Mouse (Mus musculus): Measurements from ENCODE around the gene Sspo. TPM values are rescaled to one million over a fixed set of nuclear protein-coding genes. Genes with fewer than 3 reads are reported as not detected.

Sspo gene
- polyA plus RNA-seq, 1 experiment = 2.2 TPM

GRCm38 (mm10) chr6:48537105-48537954 lies 89.3 kb downstream of the Sspo start, which contains the start of gene Atp6v0e2:
Atp6v0e2 (plus strand) TSS chr6:48537615.
- peak; percentile 84 to 94 for DNase-seq (ENCODE audit: extremely low spot score in 1 of 2, low spot score in 1 of 2)

- DNase-seq (ENCODE audit: extremely low spot score in 1 of 2, low spot score in 1 of 2) = peak; percentile 73 to 89
Observed at GRCm38 (mm10) chr6:48538841-48539737, 91.1 kb downstream of the Sspo start.

DNA sequence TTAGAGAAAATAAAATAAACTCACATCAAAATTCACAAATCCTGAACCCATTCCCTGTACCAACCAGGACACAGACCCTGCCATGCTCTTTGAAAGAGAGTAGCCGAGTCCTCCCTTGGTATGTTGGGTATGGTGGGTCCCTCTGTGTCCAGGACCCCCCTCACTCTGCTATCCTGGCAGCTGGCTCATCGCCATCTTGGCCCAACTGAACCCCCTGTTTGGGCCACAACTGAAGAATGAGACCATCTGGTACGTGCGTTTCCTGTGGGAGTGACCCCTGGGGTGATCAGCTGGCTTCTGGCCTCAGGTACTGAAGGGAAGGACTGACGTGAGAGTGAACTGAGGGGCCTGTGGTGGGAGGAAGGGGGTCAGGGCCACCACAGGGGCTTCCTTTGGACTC lies 91.8 kb downstream of the Sspo start:
- no peak for DNase-seq (ENCODE audit: extremely low spot score in 1 of 2, low spot score in 1 of 2)

GRCm38 (mm10) chr6:48540721-48541120 lies 92.7 kb downstream of the Sspo start:
- no peak for DNase-seq (ENCODE audit: extremely low spot score in 1 of 2, low spot score in 1 of 2)

DNA sequence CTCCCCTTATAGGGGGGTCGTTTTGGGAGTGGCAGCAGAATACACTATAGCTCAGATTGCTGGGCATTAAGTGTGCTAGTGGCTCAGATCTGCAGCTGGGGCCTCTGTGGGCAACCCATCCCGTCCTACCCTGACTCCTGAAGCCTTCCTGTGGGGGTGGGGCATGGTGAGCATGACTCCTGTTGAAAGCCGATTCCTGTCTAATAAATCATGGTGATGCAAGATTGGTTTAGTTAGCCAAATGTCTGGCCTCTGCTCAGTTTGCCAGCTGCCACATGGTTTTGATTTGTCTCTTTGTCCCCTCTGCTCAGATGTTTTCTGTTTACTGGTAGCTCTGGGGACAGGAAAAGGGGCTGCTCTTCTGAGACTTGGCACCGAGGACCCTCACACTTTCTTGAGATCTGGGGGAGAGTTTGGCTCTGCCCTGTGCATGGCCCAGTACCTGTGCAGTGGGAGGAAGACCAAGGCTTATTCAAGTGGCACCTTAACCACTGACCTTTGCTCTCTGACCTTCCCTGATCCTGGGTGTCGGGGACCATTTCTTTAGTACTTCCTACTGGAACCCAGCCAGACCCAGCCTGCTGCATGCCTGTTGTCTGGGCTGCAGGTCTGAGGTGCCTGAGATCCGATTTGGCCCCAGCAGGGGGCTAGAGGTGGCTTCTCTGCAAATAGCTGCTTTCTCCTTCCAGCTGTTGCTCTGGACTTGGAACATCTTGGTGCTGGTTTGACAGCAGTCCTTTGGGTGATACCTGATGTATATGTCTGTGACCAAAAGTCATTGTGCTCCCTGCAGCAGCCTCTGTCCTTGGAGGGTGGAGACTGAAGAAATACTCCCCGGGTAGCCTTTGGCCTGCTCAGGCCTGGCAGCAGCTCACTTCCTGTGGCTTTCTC lies 93.8 kb downstream of the Sspo start:
- DNase-seq (ENCODE audit: extremely low spot score in 1 of 2, low spot score in 1 of 2) = no peak

- DNase-seq (ENCODE audit: extremely low spot score in 1 of 2, low spot score in 1 of 2) = no peak
Observed at GRCm38 (mm10) chr6:48542631-48543030, 94.6 kb downstream of the Sspo start.

DNA sequence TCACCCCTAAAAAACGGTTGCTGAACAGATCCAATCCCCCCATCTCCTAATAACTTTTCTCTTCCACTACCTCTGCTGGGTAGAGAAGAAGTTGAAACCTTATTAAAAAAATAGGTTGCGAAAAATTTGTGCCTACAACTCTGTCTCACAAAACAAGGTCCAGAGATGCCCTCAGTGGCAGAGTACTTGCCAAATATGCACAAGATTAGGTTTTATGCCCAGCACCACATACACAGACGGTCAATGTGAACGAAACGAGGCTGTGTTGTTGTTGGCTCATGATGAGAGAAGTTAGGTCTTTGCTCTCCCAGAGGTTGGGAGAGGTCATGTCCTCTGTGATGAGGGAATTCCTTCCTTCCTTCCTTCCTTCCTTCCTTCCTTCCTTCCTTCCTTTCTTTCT lies 97.2 kb downstream of the Sspo start:
- no peak for DNase-seq (ENCODE audit: extremely low spot score in 1 of 2, low spot score in 1 of 2)

DNA sequence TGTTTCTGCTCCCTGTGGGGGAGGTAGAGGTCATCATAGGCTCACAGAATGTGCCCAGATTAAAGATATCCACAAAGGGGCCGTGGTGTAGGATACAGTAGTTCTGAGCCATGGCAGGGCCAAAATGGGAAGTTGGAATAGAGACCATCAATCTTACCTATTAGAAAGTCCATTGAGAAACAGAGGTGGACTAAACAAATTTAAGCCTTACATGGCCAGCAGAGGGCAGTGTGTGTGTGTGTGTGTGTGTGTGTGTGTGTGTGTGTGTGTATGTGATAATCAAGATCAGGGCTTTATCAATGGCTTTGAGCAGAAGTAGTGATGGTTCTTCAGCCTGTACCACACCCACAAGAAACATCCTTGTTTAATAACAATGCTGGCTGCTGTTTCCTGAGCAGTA lies 98.2 kb downstream of the Sspo start:
- peak in 1 of 2 experiments; percentile 45 for DNase-seq (ENCODE audit: extremely low spot score in 1 of 2, low spot score in 1 of 2)

DNA sequence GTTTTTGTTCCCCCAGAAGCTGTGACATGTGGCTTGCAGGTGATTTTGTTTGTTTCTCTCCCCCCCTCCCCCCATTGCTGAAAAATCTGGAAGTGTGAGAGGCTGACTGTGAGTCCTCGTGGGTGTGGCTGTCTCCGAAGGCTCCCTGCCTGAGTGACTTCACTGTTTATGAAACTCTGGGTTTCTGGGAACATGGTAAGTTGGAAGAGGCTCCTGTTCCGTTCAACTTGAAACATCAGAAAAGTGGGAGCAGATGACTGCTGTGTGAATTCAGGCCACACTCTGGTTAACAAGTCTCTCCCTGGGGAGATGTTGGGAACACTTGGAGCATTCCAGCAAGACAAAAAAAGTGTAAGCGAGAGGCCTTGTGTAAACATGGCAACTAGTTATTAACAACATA lies 98.8 kb downstream of the Sspo start:
- no peak for DNase-seq (ENCODE audit: extremely low spot score in 1 of 2, low spot score in 1 of 2)

- DNase-seq (ENCODE audit: extremely low spot score in 1 of 2, low spot score in 1 of 2) = no peak
Observed at GRCm38 (mm10) chr6:48548314-48548713, 100.3 kb downstream of the Sspo start.

Other genes with a start within 250 kb of the Sspo start
- gene Krba1, start 52.6 kb upstream of the Sspo start, polyA plus RNA-seq (2012; rRNA removed) = 44.5 and 48.0 TPM in 2 replicates
- 40.7 and 41.4 TPM in 2 replicates for gene Zfp467, start 2.4 kb upstream of the Sspo start, polyA plus RNA-seq (2012; rRNA removed)
- gene Atp6v0e2, start 89.4 kb downstream of the Sspo start, polyA plus RNA-seq (2012; rRNA removed) = 448 and 479 TPM in 2 replicates
- 25.4 and 29.2 TPM in 2 replicates for gene Lrrc61, start 106.6 kb downstream of the Sspo start, polyA plus RNA-seq (2012; rRNA removed)
- 12.8 and 19.2 TPM in 2 replicates for gene Rarres2, start 124.6 kb downstream of the Sspo start, polyA plus RNA-seq (2012; rRNA removed)
- gene Gm45021, start 141.4 kb downstream of the Sspo start, polyA plus RNA-seq (2012; rRNA removed) = not detected in 2 replicates
- gene Repin1, start 145.7 kb downstream of the Sspo start, polyA plus RNA-seq (2012; rRNA removed) = 85.2 and 91.0 TPM in 2 replicates
- not detected in 2 replicates for gene Gm44965, start 145.7 kb downstream of the Sspo start, polyA plus RNA-seq (2012; rRNA removed)
- 6.2 and 6.3 TPM in 2 replicates for gene Zfp775, start 153.8 kb downstream of the Sspo start, polyA plus RNA-seq (2012; rRNA removed)
- 22.3 and 22.7 TPM in 2 replicates for gene AI854703, start 178.5 kb downstream of the Sspo start, polyA plus RNA-seq (2012; rRNA removed)
- 1.4 and 2.1 TPM in 2 replicates for gene Gimap8, start 199.0 kb downstream of the Sspo start, polyA plus RNA-seq (2012; rRNA removed)
- gene Gimap9, start 227.9 kb downstream of the Sspo start, polyA plus RNA-seq (2012; rRNA removed) = 0.46 and 0.90 TPM in 2 replicates
- gene Gimap4, start 236.3 kb downstream of the Sspo start, polyA plus RNA-seq (2012; rRNA removed) = 0.68 and 0.69 TPM in 2 replicates

All from frontal cortex, adult 2 months (tissue).